In genomic region chr1:57213428-57213874, GRCm38 (mm10) we compare ENCODE assay signal across 9 mouse cellular contexts.
A peak's percentile ranks its signal among the peaks of the same experiment; 100 is the strongest.
DNase-seq lines count a peak whose midpoint lies in the region; ATAC-seq and TF ChIP-seq lines count a peak whose summit lies in the region.
"Had no signal": no experiment of that assay in that cellular context is flagged by ENCODE, and none has a peak within 500 bp of the region (broad histone marks: within the 10 kb centered on the region; RNA-seq: fewer than 3 reads in every experiment).

No protein-coding gene starts in this region.

- peaks cover 2% of the 10 kb centered on the region in 2 experiments; a peak in 2 of 4 replicates for H3K4me1 ChIP-seq in heart, embryonic 14.5 days (ENCODE audit: control insufficient read depth in 2 of 2, insufficient read depth in 2 of 2, low read length in 2 of 2)
- H3K4me1 ChIP-seq in heart, embryonic 11.5 days (ENCODE audit: control insufficient read depth, insufficient read depth, low read length): 0 out of 2 replicates have a peak, but pooled peaks cover 7% of the 10 kb centered on the region
- no peaks in the 10 kb centered on the region for H3K4me1 ChIP-seq in lung, postnatal 0 days (ENCODE audit: insufficient read depth, low read depth, low read length)
- H3K4me1 ChIP-seq in hindbrain, embryonic 12.5 days: peaks cover 20% of the 10 kb centered on the region
- H3K4me1 ChIP-seq in neural tube, embryonic 14.5 days (ENCODE audit: control insufficient read depth, insufficient read depth, low read length): peaks cover 10% of the 10 kb centered on the region

- no peak overlapping the region for H3K27ac ChIP-seq in heart, embryonic 14.5 days (replicated peaks in 1 of 2; ENCODE audit: control insufficient read depth in 1 of 2, insufficient read depth in 1 of 2, low read depth in 2 of 2, low read length in 2 of 2)
- no peak overlapping the region for H3K27ac ChIP-seq in heart, embryonic 11.5 days (ENCODE audit: low read depth, low read length)
- no peak overlapping the region for H3K27ac ChIP-seq in lung, postnatal 0 days (ENCODE audit: low read length)
- peak overlapping the region; percentile 72 for H3K27ac ChIP-seq in hindbrain, embryonic 12.5 days
- H3K27ac ChIP-seq in neural tube, embryonic 14.5 days (ENCODE audit: low read depth, low read length): no peak overlapping the region

- no peak for TF ChIP-seq EP300 in lung, postnatal 0 days (IDR thresholded peaks at IDR 0.05)

- H3K9me3 ChIP-seq in heart, embryonic 14.5 days (ENCODE audit: control insufficient read depth, low read length): no peaks in the 10 kb centered on the region
- H3K9me3 ChIP-seq in heart, embryonic 11.5 days (replicated peaks; ENCODE audit: control insufficient read depth, low read length): no peaks in the 10 kb centered on the region
- no peaks in the 10 kb centered on the region for H3K9me3 ChIP-seq in lung, postnatal 0 days (ENCODE audit: low read length)
- H3K9me3 ChIP-seq in hindbrain, embryonic 12.5 days (replicated peaks): no peaks in the 10 kb centered on the region
- no peaks in the 10 kb centered on the region; the same call in 1 of the 2 replicates for H3K9me3 ChIP-seq in neural tube, embryonic 14.5 days (ENCODE audit: control insufficient read depth, low read length)

- no peak for TF ChIP-seq CTCF in lung, postnatal 0 days (IDR thresholded peaks at IDR 0.05)

- H3K36me3 ChIP-seq in heart, embryonic 14.5 days (ENCODE audit: control insufficient read depth, insufficient read depth, low read length): no peaks in the 10 kb centered on the region
- no peaks in the 10 kb centered on the region for H3K36me3 ChIP-seq in heart, embryonic 11.5 days (ENCODE audit: control insufficient read depth, insufficient read depth, low read length)
- H3K36me3 ChIP-seq in lung, postnatal 0 days (ENCODE audit: insufficient read depth, low read length): no peaks in the 10 kb centered on the region
- no peaks in the 10 kb centered on the region for H3K36me3 ChIP-seq in hindbrain, embryonic 12.5 days
- no peaks in the 10 kb centered on the region for H3K36me3 ChIP-seq in neural tube, embryonic 14.5 days (ENCODE audit: control insufficient read depth, insufficient read depth, low read length)

- peak; percentile 22 for DNase-seq in lung, postnatal 0 days (ENCODE audit: low spot score)
- DNase-seq in lung, postnatal 36 days: no peak
- no peak for DNase-seq in thymus, postnatal 36 days
- no peak for DNase-seq in urinary bladder, adult 18-20 months (ENCODE audit: low spot score in 2 of 2)
- DNase-seq: cerebellum, adult 11 months had no signal

- peak overlapping the region; percentile 38 for H3K4me2 ChIP-seq in heart, embryonic 14.5 days (ENCODE audit: low read length)
- H3K4me2 ChIP-seq in heart, embryonic 11.5 days: no peak overlapping the region
- 0 out of 2 replicates have a peak overlapping the region, but pooled peaks have one; percentile 11 for H3K4me2 ChIP-seq in lung, postnatal 0 days (replicated peaks; ENCODE audit: low read depth, low read length)
- H3K4me2 ChIP-seq in hindbrain, embryonic 12.5 days (replicated peaks): peak overlapping the region; percentile 35
- peak overlapping the region; percentile 34; the same call in 1 of the 2 replicates for H3K4me2 ChIP-seq in neural tube, embryonic 14.5 days (ENCODE audit: low read depth, low read length)

- H3K4me3 ChIP-seq in heart, embryonic 14.5 days (ENCODE audit: control insufficient read depth in 1 of 2, insufficient read depth in 1 of 2, low read depth in 1 of 2, low read length in 2 of 2): no peak overlapping the region
- H3K4me3 ChIP-seq in heart, embryonic 11.5 days (ENCODE audit: low read depth, low read length): no peak overlapping the region
- no peak overlapping the region for H3K4me3 ChIP-seq in lung, postnatal 0 days (ENCODE audit: low read depth, low read length)
- no peak overlapping the region for H3K4me3 ChIP-seq in hindbrain, embryonic 12.5 days
- no peak overlapping the region for H3K4me3 ChIP-seq in neural tube, embryonic 14.5 days (ENCODE audit: low read depth, low read length)

- no peak overlapping the region for H3K9ac ChIP-seq in heart, embryonic 14.5 days (ENCODE audit: low read length)
- no peak overlapping the region for H3K9ac ChIP-seq in heart, embryonic 11.5 days (ENCODE audit: low read depth, low read length)
- no peak overlapping the region for H3K9ac ChIP-seq in lung, postnatal 0 days (replicated peaks; ENCODE audit: low read depth)
- H3K9ac ChIP-seq in hindbrain, embryonic 12.5 days: no peak overlapping the region
- no peak overlapping the region; the same call in 1 of the 2 replicates for H3K9ac ChIP-seq in neural tube, embryonic 14.5 days (replicated peaks; ENCODE audit: low read depth, low read length)

- peaks cover 3% of the 10 kb centered on the region; the same call in 1 of the 2 replicates for H3K27me3 ChIP-seq in heart, embryonic 14.5 days (ENCODE audit: control insufficient read depth, insufficient read depth, low read length)
- 0 out of 2 replicates have a peak, but pooled peaks cover 3% of the 10 kb centered on the region for H3K27me3 ChIP-seq in heart, embryonic 11.5 days (ENCODE audit: control insufficient read depth, insufficient read depth, low read length)
- H3K27me3 ChIP-seq in lung, postnatal 0 days (replicated peaks; ENCODE audit: insufficient read depth, low read length): no peaks in the 10 kb centered on the region
- no peaks in the 10 kb centered on the region for H3K27me3 ChIP-seq in hindbrain, embryonic 12.5 days
- no peaks in the 10 kb centered on the region for H3K27me3 ChIP-seq in neural tube, embryonic 14.5 days (ENCODE audit: control insufficient read depth, insufficient read depth, low read length)

- WGBS in heart, embryonic 14.5 days: 33% methylated on average over 16 of the region's 16 CpGs
- WGBS in heart, embryonic 11.5 days (ENCODE audit: insufficient replicate concordance): 41% methylated on average over 16 of the region's 16 CpGs
- 33% methylated on average over 16 of the region's 16 CpGs for WGBS in lung, postnatal 0 days
- 24% methylated on average over 16 of the region's 16 CpGs for whole genome bisulfite sequencing in hindbrain, embryonic 12.5 days
- 11% methylated on average over 16 of the region's 16 CpGs for WGBS in neural tube, embryonic 14.5 days

- ATAC-seq in heart, embryonic 14.5 days (ENCODE audit: insufficient number of reproducible peaks, insufficient read depth, low FRiP score, low read depth): no peak
- no peak for ATAC-seq in heart, embryonic 11.5 days (replicated peaks; ENCODE audit: insufficient number of reproducible peaks, low FRiP score, low TSS enrichment)
- ATAC-seq in lung, postnatal 0 days: peak; percentile 28; the same call in 1 of the 2 replicates
- ATAC-seq in hindbrain, embryonic 12.5 days (ENCODE audit: low FRiP score): peak; percentile 65
- ATAC-seq in neural tube, embryonic 14.5 days (ENCODE audit: low read depth): peak; percentile 41; the same call in 1 of the 2 replicates

Comparison
In these comparisons a context has a peak if more than half of its experiments do, and no peak if none do; other contexts are left out.
1. ATAC-seq: peak in lung, postnatal 0 days (single experiment), hindbrain, embryonic 12.5 days (single experiment) and neural tube, embryonic 14.5 days (single experiment); none in heart, embryonic 14.5 days (single experiment) and heart, embryonic 11.5 days (single experiment).